In the genomic region with DNA sequence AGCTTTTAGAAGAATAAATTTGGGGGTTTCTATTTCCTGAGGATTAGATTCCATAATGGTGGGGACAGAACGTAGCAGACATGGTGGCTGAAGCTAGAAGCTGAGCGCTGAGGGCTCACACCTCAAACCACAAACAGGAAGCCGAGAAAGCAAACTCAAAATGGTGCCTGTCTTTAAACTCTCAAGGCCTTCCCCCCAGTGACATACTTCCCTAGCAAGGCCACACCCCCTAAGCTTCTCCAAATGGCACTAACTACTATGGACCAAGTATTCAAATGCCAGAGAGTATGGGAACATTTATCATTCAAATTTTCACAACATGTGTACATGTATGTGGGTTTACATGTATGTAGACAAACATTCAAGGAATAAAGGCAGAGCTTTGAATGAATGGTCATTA, we compare ENCODE assay signal across 15 mouse cellular contexts. TPM values are rescaled to one million over a fixed set of nuclear protein-coding genes. Genes with fewer than 3 reads are reported as not detected.
DNase-seq lines count a peak whose midpoint lies in the region; ATAC-seq and TF ChIP-seq lines count a peak whose summit lies in the region.
"Had no signal": no experiment of that assay in that cellular context is flagged by ENCODE, and none has a peak within 500 bp of the region (broad histone marks: within the 10 kb centered on the region; RNA-seq: fewer than 3 reads in every experiment).

No protein-coding gene starts in this region.

- no peaks in the 10 kb centered on the region for H3K36me3 ChIP-seq in midbrain, postnatal 0 days (ENCODE audit: insufficient read depth, low read length)
- no peaks in the 10 kb centered on the region for H3K36me3 ChIP-seq in midbrain, embryonic 15.5 days (replicated peaks)
- H3K36me3 ChIP-seq: limb, embryonic 15.5 days had no signal

- 92% methylated on average over 3 of the region's 3 CpGs for WGBS in midbrain, postnatal 0 days
- whole genome bisulfite sequencing in midbrain, embryonic 15.5 days: 92% methylated on average over 3 of the region's 3 CpGs

- no peak overlapping the region for H3K4me3 ChIP-seq in brown adipose tissue, adult 24 weeks (ENCODE audit: insufficient read depth, low read depth, low read length)
- H3K4me3 ChIP-seq in midbrain, postnatal 0 days (ENCODE audit: low read depth, low read length): no peak overlapping the region
- no peak overlapping the region for H3K4me3 ChIP-seq in midbrain, embryonic 15.5 days
- H3K4me3 ChIP-seq: erythroblast, embryonic 14.5 days; limb, embryonic 15.5 days; neural tube, embryonic 15.5 days had no signal

- no peak overlapping the region for H3K4me2 ChIP-seq in midbrain, postnatal 0 days (ENCODE audit: low read depth, low read length, poor library complexity, severe bottlenecking)
- H3K4me2 ChIP-seq in midbrain, embryonic 15.5 days: no peak overlapping the region
- H3K4me2 ChIP-seq: limb, embryonic 15.5 days; neural tube, embryonic 15.5 days had no signal

- TF ChIP-seq CTCF in midbrain, postnatal 0 days (IDR thresholded peaks at IDR 0.05): no peak

- intact Hi-C loops in heart, postnatal 25 days (cut with DNase I): no loop called here

- no peak for ATAC-seq in midbrain, postnatal 0 days (ENCODE audit: low FRiP score)
- no peak for ATAC-seq in midbrain, embryonic 15.5 days (replicated peaks)
- ATAC-seq in megakaryocyte-erythroid progenitor cell, adult 5-6 weeks (replicated peaks; ENCODE audit: low FRiP score, low TSS enrichment, poor library complexity, severe bottlenecking): no peak

- peaks cover 66% of the 10 kb centered on the region for H3K4me1 ChIP-seq in brown adipose tissue, adult 24 weeks (ENCODE audit: control insufficient read depth, insufficient read depth, insufficient read length, low read length)
- peaks cover 7% of the 10 kb centered on the region; the same call in 1 of the 2 replicates for H3K4me1 ChIP-seq in midbrain, postnatal 0 days (ENCODE audit: insufficient read depth, low read length)
- H3K4me1 ChIP-seq in midbrain, embryonic 15.5 days: peaks cover 30% of the 10 kb centered on the region

- no peaks in the 10 kb centered on the region for H3K27me3 ChIP-seq in midbrain, postnatal 0 days (ENCODE audit: insufficient read depth, low read length)
- no peaks in the 10 kb centered on the region for H3K27me3 ChIP-seq in midbrain, embryonic 15.5 days (replicated peaks)
- H3K27me3 ChIP-seq: limb, embryonic 15.5 days; neural tube, embryonic 15.5 days had no signal

- peak; percentile 1 to 11 for DNase-seq in heart, adult 9 months (ENCODE audit: low spot score in 2 of 2)
- DNase-seq in heart, postnatal 25 days (ENCODE audit: low spot score): no peak
- peak; percentile 86 for DNase-seq in CD4-positive helper T cell, adult 2 months (ENCODE audit: low read depth, low spot score)
- peak; percentile 83 for DNase-seq in naive thymus-derived CD4-positive, alpha-beta T cell, adult 2 months (ENCODE audit: low read depth)
- no peak for DNase-seq in midbrain, postnatal 0 days (ENCODE audit: low spot score)
- DNase-seq: right cerebral cortex, postnatal 25 days had no signal

- no peak overlapping the region for H3K9ac ChIP-seq in midbrain, postnatal 0 days (replicated peaks; ENCODE audit: low read length, poor library complexity, severe bottlenecking)
- H3K9ac ChIP-seq in midbrain, embryonic 15.5 days: no peak overlapping the region
- H3K9ac ChIP-seq: limb, embryonic 15.5 days; neural tube, embryonic 15.5 days had no signal

- H3K9me3 ChIP-seq in midbrain, postnatal 0 days (ENCODE audit: low read length): no peaks in the 10 kb centered on the region
- H3K9me3 ChIP-seq in midbrain, embryonic 15.5 days: no peaks in the 10 kb centered on the region
- H3K9me3 ChIP-seq: limb, embryonic 15.5 days; neural tube, embryonic 15.5 days had no signal

- 0 out of 2 replicates have a peak overlapping the region, but pooled peaks have one; percentile 76 for H3K27ac ChIP-seq in brown adipose tissue, adult 24 weeks (replicated peaks; ENCODE audit: low read depth, low read length)
- no peak overlapping the region for H3K27ac ChIP-seq in midbrain, postnatal 0 days (ENCODE audit: low read depth, low read length)
- H3K27ac ChIP-seq in midbrain, embryonic 15.5 days: no peak overlapping the region
- H3K27ac ChIP-seq: limb, embryonic 15.5 days; neural tube, embryonic 15.5 days had no signal

RNA-seq across cellular contexts. Expression of gene Klf13, which starts 8.6 kb away (rescaled TPM):
- total RNA-seq in heart, postnatal 25 days (2021): 10 to 100 TPM; 43.8 to 63.8 TPM
- 13.6 and 24.0 TPM in 2 replicates for polyA plus RNA-seq in brown adipose tissue, adult 24 weeks (2012; ENCODE audit: insufficient read depth, insufficient read length, missing spikeins)
- 26.6 and 26.7 TPM in 2 replicates for total RNA-seq in midbrain, postnatal 0 days (2014; rRNA removed)
- 19.7 and 21.5 TPM in 2 replicates for polyA plus RNA-seq in midbrain, postnatal 0 days (2015; fragmentation: Nextera tagmentation; extraction: Ambion mirVana)
- polyA plus RNA-seq in midbrain, embryonic 15.5 days (2015; fragmentation: Nextera tagmentation; extraction: Ambion mirVana): 21.7 and 23.4 TPM in 2 replicates
- 36.6 and 56.3 TPM in 2 replicates for total RNA-seq in megakaryocyte-erythroid progenitor cell, adult 5-6 weeks (2014; fragmentation: Nextera tagmentation)
- total RNA-seq in megakaryocyte-erythroid progenitor cell, adult 5-6 weeks (2017): 14.7 and 17.3 TPM in 2 replicates

RNA-seq across cellular contexts. Expression of gene E030018B13Rik, which starts 13.5 kb away (rescaled TPM):
- total RNA-seq in heart, postnatal 25 days (2021): not detected
- not detected in 2 replicates for polyA plus RNA-seq in brown adipose tissue, adult 24 weeks (2012; ENCODE audit: insufficient read depth, insufficient read length, missing spikeins)
- not detected in 2 replicates for total RNA-seq in midbrain, postnatal 0 days (2014; rRNA removed)
- polyA plus RNA-seq in midbrain, postnatal 0 days (2015; fragmentation: Nextera tagmentation; extraction: Ambion mirVana): not detected in 2 replicates
- polyA plus RNA-seq in midbrain, embryonic 15.5 days (2015; fragmentation: Nextera tagmentation; extraction: Ambion mirVana): 0.17 and 0.23 TPM in 2 replicates
- not detected in 2 replicates for total RNA-seq in megakaryocyte-erythroid progenitor cell, adult 5-6 weeks (2014; fragmentation: Nextera tagmentation)
- 0.15 TPM in 1 of 2 replicates, not detected in the other for total RNA-seq in megakaryocyte-erythroid progenitor cell, adult 5-6 weeks (2017)
- total RNA-seq: gastrocnemius, adult 18-20 months; heart, postnatal 10 days; layer of hippocampus, postnatal 14 days had no signal
- polyA plus RNA-seq: erythroblast, embryonic 14.5 days; limb, embryonic 15.5 days; neural tube, embryonic 15.5 days had no signal

Comparison
In these comparisons a context has a peak if more than half of its experiments do, and no peak if none do; other contexts are left out.
1. DNase-seq: peak in heart, adult 9 months (2 of 2), CD4-positive helper T cell, adult 2 months (single experiment) and naive thymus-derived CD4-positive, alpha-beta T cell, adult 2 months (single experiment); none in heart, postnatal 25 days (single experiment) and midbrain, postnatal 0 days (single experiment).